Mouse (Mus musculus) mesoderm, embryonic 11.5 days (tissue): Measurements from ENCODE around the gene Nxph1.

Experiments
- DNase-seq: peaks from one replicate; pipeline ENCODE4 v3.0.0-alpha.2; 2012; ENCODE audit warnings: low read depth, low spot score

Nxph1 gene

DNA sequence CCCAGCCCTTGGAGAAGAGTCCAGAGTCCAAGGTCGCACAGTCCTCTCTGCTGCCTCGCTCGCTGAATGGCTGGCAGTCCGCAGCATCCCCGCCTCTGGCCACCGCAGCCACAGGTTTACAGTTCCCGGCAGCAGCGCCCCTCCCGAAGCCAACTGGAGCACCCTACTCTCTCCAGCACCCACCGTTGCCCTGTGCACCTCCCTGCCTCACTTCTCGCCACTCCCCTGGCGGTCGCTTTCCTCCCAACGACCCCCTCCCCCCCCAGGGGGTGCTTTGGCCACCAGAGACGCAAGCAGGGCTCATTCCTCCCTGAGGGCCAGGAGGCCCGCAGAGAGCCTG, at the start of gene Nxph1:
Gene Nxph1, plus strand, starts transcription at position 301 of the 340 bp plus-strand sequence.
- DNase-seq: no peak

DNA sequence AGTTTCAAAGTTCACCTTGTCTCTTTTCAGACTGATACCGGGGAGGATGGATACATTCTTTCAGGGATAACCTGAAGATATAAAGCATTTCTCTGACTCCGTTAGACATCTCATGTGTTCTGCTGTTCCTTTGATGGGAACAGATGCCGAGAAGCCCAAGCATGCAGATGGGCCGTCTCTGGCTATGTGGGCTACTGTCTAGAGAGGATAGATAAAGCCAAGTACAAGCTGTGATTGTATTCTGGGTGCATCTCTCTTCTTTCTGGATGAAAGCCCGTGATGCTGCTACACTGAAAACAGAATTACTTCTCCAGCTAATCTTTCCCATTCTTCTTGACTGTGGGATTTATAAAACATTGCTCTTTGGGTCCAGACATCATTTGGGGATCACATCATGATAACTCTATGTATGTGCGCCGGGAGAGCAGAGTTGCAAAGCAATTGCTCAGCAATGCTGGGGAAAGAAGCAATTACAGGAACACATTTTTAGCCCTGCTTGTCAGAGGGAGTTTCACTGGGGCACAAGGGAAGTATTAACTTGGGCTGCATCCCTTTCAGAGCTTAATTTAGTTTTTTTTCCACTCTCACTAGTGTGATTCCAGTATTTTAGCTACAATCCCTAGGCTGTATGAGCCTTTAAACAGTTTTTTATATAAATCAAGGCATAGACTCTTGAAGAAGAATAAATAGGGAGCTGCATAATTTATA, 48.1 kb upstream of the Nxph1 start:
- DNase-seq: no peak

GRCm38 (mm10) chr6:8900729-8901122, 47.5 kb upstream of the Nxph1 start:
- DNase-seq: no peak

GRCm38 (mm10) chr6:8907917-8908316, 40.3 kb upstream of the Nxph1 start:
- no peak for DNase-seq

- no peak for DNase-seq
These were observed 34.8 kb upstream of the Nxph1 start for GRCm38 (mm10) chr6:8913404-8913803.

GRCm38 (mm10) chr6:8914682-8915081, 33.5 kb upstream of the Nxph1 start:
- no peak for DNase-seq

GRCm38 (mm10) chr6:8924481-8924880, 23.8 kb upstream of the Nxph1 start:
- DNase-seq: no peak

DNA sequence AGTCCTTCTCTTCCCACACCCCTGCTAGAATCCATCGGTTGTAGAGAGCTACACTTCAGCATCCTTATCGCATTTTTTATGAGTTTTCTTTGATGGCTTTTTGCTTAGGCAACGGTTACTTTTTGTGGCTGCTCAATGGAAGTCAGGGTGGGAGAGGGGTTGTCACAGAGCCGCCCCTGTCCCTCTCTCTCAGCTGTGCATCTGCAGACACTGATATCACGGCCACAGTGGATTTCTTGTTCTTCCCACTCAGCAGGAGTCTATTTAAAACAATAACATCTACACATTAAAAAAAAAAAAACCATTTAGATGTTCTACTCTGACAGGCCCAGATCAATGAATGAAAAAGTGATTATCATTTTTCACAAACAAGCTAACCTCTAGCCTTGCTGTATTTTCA, 13.0 kb upstream of the Nxph1 start:
- no peak for DNase-seq

- DNase-seq: peak; percentile 78
These were observed 12.5 kb upstream of the Nxph1 start for GRCm38 (mm10) chr6:8935705-8936104.

DNA sequence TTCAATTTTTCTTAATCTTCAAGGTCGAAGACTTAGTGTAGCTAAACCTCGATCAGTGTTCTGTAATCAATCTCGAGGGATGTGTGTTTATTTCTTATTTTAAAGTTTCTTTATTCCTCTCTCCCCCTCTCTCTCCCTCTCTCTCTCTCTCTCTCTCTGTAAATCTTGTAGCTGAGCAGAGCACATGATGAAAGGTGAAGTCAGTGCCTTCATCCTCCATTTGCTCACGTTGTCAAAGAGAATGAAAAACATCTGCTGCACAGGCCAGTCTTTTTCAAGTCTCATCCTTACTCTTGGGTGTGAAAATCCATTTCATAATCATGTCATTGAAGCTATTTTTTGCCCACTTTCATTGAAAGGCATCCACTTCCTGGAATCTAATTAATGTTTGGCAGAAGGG, 12.1 kb upstream of the Nxph1 start:
- no peak for DNase-seq

GRCm38 (mm10) chr6:8948471-8949411, 510 bp downstream of the Nxph1 start:
- peak; percentile 74 for DNase-seq

- DNase-seq: no peak
These were observed 1.5 kb downstream of the Nxph1 start for GRCm38 (mm10) chr6:8949665-8950201.

- DNase-seq: no peak
These were observed 2.5 kb downstream of the Nxph1 start for GRCm38 (mm10) chr6:8950611-8951325.

DNA sequence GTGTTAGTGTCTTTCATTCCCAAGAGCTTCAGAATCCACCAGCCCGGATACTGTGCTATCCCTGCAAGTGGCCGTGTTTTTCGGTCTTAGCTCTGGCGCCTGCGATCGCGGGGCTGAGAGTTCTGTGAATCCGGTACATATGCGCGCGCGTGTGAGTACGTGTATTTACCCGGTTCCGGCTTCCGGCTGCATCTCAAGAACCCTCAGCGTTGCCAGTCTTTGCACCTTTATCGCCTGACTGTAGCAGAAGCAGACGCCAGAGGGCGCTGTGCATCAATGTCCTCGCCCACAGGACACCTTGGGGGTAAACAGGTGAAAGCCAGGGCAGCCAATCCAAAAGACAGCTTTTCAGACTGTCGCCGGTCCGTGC, 3.1 kb downstream of the Nxph1 start:
- peak; percentile 85 for DNase-seq

GRCm38 (mm10) chr6:8951884-8952590, 3.8 kb downstream of the Nxph1 start:
- no peak for DNase-seq

DNA sequence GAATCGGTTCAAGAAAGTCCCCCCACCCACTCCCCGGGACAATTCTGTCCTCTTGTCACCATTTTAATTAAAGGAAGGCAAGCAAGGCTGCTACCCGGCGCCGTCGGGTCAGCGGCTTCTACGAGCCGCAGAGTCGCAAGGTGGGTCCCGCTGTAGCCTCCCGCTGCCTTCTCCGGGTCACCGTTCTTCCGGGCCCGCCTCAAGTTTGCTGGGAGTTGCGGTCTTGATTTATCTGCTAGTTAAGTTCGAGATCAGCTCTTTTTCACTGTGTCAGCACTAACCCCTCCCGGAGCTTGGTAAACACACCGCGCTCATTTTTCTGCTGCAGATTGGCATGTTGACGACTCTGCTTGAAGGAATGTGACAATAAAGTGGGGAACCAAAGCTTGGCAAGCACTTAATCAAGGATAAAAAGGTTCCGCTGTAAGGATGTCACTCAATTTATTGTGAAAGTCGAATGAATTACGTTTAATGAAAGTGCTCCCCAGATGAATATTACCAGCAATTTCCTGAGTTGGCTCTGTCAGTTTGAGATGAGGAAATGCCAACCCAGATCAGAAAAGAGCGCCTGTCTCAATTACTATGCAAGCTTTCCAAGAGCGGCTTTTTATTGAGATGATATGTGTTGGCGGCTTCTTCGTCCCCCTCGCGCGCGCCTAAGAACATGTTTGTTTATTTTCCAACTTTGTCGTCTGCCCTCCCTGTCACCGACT, 7.7 kb downstream of the Nxph1 start:
- no peak for DNase-seq

- DNase-seq: peak; percentile 66
These were observed 8.7 kb downstream of the Nxph1 start for GRCm38 (mm10) chr6:8956743-8957528.

GRCm38 (mm10) chr6:8957529-8957887, 9.3 kb downstream of the Nxph1 start:
- peak; percentile 82 for DNase-seq

DNA sequence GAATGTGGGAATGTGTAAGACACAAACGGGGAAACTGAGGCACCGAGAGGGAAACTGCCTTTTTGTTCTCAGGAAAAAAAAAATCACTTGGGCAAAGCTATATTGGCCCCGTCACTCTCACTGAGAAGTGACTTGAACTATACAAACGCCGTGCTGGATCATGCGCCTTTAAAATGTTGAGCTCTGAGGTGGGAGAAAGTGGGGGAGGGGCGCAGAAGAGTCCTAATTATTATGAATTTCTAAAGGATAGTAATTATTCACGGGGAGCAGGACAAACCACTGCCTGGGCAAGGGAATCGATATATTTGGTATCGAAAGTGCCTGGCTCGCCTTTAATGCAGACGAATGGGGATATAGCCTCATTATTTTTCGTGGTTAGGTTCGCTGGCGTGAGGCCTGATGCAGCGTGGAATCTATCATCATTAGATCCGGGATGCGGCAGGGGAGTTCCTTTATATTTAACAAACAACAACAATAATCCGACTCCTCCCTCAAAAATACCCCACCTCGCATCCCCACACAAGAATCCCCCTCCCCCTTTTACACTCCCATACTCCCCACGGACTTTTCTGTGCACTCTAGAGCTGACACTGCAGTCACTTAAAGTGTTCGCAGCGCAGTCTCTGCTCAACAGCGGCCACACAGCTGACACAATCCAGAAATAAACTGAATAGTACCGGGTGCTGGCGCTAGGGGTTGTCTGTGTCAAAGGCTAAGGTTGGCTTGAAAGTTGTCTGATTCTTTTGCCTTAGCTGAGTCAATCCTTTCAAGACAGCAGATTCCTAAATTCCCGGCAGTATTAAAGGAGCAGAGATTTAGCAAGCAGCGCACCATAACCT, 10.1 kb downstream of the Nxph1 start:
- no peak for DNase-seq
